Comparison of ENCODE assay signal across 16 mouse cellular contexts in genomic region chr5:105593630-105594029, GRCm38 (mm10).
"Had no signal": no experiment of that assay in that cellular context is flagged by ENCODE, and none has a peak within 500 bp of the region (broad histone marks: within the 10 kb centered on the region; RNA-seq: fewer than 3 reads in every experiment).

No protein-coding gene starts in this region.

- H3K4me3 ChIP-seq: neural tube, embryonic 13.5 days; neural tube, embryonic 15.5 days; stomach, embryonic 15.5 days had no signal

- DNase-seq: retina, postnatal 1 day; right cerebral cortex, adult 18-20 months; right cerebral cortex, postnatal 14 days; right cerebral cortex, postnatal 25 days; right cerebral cortex, postnatal 4 days; spleen, adult 18-20 months; thymus, adult 18-20 months; thymus, adult 2 months; thymus, postnatal 14 days; thymus, postnatal 25 days; thymus, postnatal 36 days; thymus, postnatal 4 days had no signal

- H3K27ac ChIP-seq: neural tube, embryonic 13.5 days; neural tube, embryonic 15.5 days; stomach, embryonic 15.5 days; stomach, postnatal 0 days had no signal

- H3K4me2 ChIP-seq: neural tube, embryonic 13.5 days; neural tube, embryonic 15.5 days; stomach, embryonic 15.5 days had no signal

- H3K9me3 ChIP-seq: neural tube, embryonic 13.5 days; neural tube, embryonic 15.5 days; stomach, embryonic 15.5 days had no signal

- H3K4me1 ChIP-seq: neural tube, embryonic 13.5 days; neural tube, embryonic 15.5 days; stomach, embryonic 15.5 days had no signal

- H3K9ac ChIP-seq: neural tube, embryonic 13.5 days; neural tube, embryonic 15.5 days; stomach, embryonic 15.5 days had no signal

- H3K27me3 ChIP-seq: neural tube, embryonic 13.5 days; neural tube, embryonic 15.5 days; stomach, embryonic 15.5 days had no signal

- H3K36me3 ChIP-seq: neural tube, embryonic 13.5 days; neural tube, embryonic 15.5 days; stomach, embryonic 15.5 days had no signal
